Mouse (Mus musculus) lung, adult 2 months (tissue): ENCODE results near the gene E2f7. TPM values are rescaled to one million over a fixed set of nuclear protein-coding genes. Genes with fewer than 3 reads are reported as not detected.

Experiments used
- DNase-seq: peaks from one replicate; pipeline ENCODE4 v3.0.0; 2022
- H3K4me1 ChIP-seq: fragments of 200-500 bp; 2 replicates; pipeline ENCODE4 v1.6.1; 2011; ENCODE audit warnings: low read length; ENCODE audit not compliant: control insufficient read depth, insufficient read depth
- H3K4me3 ChIP-seq: fragments of 200-500 bp; replicated peaks from 2 replicates; pipeline ENCODE3; 2011; ENCODE audit warnings: low read depth, mild to moderate bottlenecking, control low read depth, low read length; ENCODE audit errors: extremely low read depth
- CTCF ChIP-seq: fragments of 200-500 bp; IDR thresholded peaks from 2 replicates; pipeline ENCODE4 v1.5.1; 2011; ENCODE audit warnings: mild to moderate bottlenecking, low read length, control low read depth; ENCODE audit not compliant: insufficient read depth
- POLR2A ChIP-seq: fragments of 200-500 bp; IDR thresholded peaks from 2 replicates; pipeline ENCODE4 v1.6.1; 2011; ENCODE audit warnings: low read depth, mild to moderate bottlenecking, control low read depth, low read length, borderline replicate concordance; ENCODE audit errors: extremely low read depth
- WGBS: fragments of 180-500 bp; shearing (Covaris S2); methylation state at CpG from one replicate; pipeline ENCODE4 v1.1.7; 2018; 5-methylcytosine and 5-hydroxymethylcytosine counted together
- polyA plus RNA-seq: library from polyadenylated mRNA; depleted of rRNA; stranded (reverse); fragments of >200 nt; gene quantifications from 2 replicates; pipeline ENCODE4 v1.2.3, GENCODE M21; 2012; rRNA removed

E2f7 gene
- polyA plus RNA-seq = 0.40 TPM in 2 replicates

- TF ChIP-seq POLR2A = peak; percentile 26; the same call in 1 of the 2 replicates
- no peak for TF ChIP-seq CTCF
- DNase-seq = peak; percentile 87
- WGBS = under 1% methylated on average over 97 of the region's 98 CpGs
These were observed at the start of gene E2f7 for GRCm38 (mm10) chr10:110744686-110745639. Gene E2f7 (plus strand): TSS chr10:110745439.

DNA sequence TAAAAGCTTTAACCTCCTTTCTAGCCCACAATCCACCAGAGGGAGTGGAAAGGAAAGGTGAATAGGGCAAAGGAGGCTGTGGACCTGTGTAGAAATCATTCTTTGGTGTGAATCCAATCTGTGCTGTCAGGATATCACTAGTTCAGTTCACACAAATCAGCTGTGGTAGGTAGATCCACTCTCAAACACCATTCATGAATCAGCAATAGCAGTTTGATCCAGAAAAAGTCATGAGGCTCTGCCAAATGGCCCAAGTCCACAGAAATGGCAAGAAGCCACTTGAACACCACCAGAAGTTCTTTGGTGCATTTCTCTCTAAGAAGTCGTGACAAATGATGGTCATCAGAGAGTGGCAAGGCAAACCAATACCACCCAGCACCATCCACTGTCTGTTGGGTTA lies 44.0 kb upstream of the E2f7 start:
- WGBS = 75% methylated on average over 1 of the region's 1 CpGs
- no peak overlapping the region for H3K4me3 ChIP-seq

More at GRCm38 (mm10) chr10:110744686-110745639, at the start of gene E2f7:
- peaks cover 3% of the 10 kb centered on the region; the same call in 1 of the 2 replicates for H3K4me1 ChIP-seq
- peak within 1 kb of the TSS; percentile 90 for H3K4me3 ChIP-seq

GRCm38 (mm10) chr10:110705672-110706071 lies 39.6 kb upstream of the E2f7 start:
- 57% methylated on average over 9 of the region's 9 CpGs for WGBS
- no peak for DNase-seq
- TF ChIP-seq CTCF = 0 out of 2 replicates have a peak, but pooled peaks have one; percentile 2
- no peak for TF ChIP-seq POLR2A
- H3K4me1 ChIP-seq = no peaks in the 10 kb centered on the region
- no peak overlapping the region for H3K4me3 ChIP-seq

More for the DNA sequence above, 44.0 kb upstream of the E2f7 start:
- DNase-seq = no peak
- TF ChIP-seq CTCF (no peak), POLR2A (no peak)
- no peaks in the 10 kb centered on the region for H3K4me1 ChIP-seq

DNA sequence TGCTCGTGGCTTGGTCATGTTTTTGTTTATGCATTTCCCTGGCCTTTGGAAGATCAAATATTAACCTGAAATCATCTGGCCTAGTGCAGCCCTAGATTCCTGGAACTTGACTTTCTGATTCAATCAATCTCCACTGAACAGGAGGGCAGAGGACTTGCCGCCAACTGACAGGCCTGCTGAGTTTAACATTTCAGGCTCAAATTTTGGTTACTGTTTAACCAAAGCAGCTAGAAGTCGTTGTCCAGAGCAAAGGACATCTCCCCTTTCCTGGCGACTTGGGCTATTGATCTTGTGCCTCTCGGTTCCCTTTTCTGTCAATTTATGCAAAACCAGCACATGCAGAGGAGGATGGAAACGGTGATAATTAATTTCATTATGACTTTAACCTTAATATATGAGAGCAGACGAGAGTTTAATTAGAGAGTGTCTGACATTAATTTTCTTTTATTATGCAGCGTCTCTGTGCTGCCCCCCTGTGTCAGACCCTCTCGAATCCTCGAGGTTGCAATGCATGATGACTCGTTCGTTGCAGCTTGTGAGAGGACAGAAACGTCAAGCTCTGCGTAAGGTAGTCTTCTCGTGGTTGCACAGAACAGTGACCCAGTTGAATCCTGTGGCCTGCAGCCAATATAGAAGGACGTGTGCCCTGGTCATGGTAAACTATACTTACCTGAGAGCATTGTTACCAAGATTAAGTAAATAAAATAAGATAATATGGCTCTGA lies 37.7 kb upstream of the E2f7 start:
- Histone ChIP-seq H3K4me1 (no peaks in the 10 kb centered on the region), H3K4me3 (no peak overlapping the region)
- TF ChIP-seq POLR2A (no peak), CTCF (no peak)
- DNase-seq = no peak
- 48% methylated on average over 16 of the region's 16 CpGs for WGBS

GRCm38 (mm10) chr10:110716887-110717286 lies 28.4 kb upstream of the E2f7 start:
- 78% methylated on average over 10 of the region's 10 CpGs for WGBS
- H3K4me3 ChIP-seq = no peak overlapping the region
- no peak for DNase-seq
- TF ChIP-seq CTCF (no peak), POLR2A (no peak)
- H3K4me1 ChIP-seq = no peaks in the 10 kb centered on the region

- DNase-seq = no peak
- 78% methylated on average over 15 of the region's 15 CpGs for WGBS
- no peak overlapping the region for H3K4me3 ChIP-seq
- TF ChIP-seq CTCF = no peak
- no peak for TF ChIP-seq POLR2A
- H3K4me1 ChIP-seq = no peaks in the 10 kb centered on the region
These were observed 18.8 kb upstream of the E2f7 start for GRCm38 (mm10) chr10:110726431-110726830.

DNA sequence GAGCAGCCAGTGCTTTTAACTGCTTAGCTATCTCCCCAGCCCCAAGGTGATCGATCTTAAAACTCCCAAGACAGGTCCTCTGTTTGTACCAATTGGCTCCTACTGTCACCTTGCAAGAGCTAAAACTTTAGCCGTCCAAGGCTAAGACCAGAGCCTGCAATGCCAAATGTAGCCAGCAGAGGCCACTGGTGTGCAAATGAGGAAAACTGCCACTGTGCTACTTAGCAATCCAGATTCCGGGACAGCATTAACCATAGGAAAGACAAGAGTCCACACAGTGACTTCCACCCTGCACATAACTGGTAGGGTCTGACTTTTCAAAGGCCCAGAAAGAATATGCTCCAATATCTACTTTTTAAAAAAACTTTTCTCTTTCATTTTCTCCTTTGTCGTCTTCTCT lies 17.4 kb upstream of the E2f7 start:
- no peaks in the 10 kb centered on the region for H3K4me1 ChIP-seq
- WGBS = 39% methylated on average over 4 of the region's 4 CpGs
- peak; percentile 52 for DNase-seq
- no peak overlapping the region for H3K4me3 ChIP-seq
- peak; percentile 88 for TF ChIP-seq CTCF
- no peak for TF ChIP-seq POLR2A

- no peaks in the 10 kb centered on the region for H3K4me1 ChIP-seq
- DNase-seq = peak; percentile 48
- WGBS = 17% methylated on average over 6 of the region's 6 CpGs
- no peak for TF ChIP-seq POLR2A
- TF ChIP-seq CTCF = peak; percentile 60
- H3K4me3 ChIP-seq = no peak overlapping the region
These were observed 11.9 kb upstream of the E2f7 start for GRCm38 (mm10) chr10:110733343-110733742.

DNA sequence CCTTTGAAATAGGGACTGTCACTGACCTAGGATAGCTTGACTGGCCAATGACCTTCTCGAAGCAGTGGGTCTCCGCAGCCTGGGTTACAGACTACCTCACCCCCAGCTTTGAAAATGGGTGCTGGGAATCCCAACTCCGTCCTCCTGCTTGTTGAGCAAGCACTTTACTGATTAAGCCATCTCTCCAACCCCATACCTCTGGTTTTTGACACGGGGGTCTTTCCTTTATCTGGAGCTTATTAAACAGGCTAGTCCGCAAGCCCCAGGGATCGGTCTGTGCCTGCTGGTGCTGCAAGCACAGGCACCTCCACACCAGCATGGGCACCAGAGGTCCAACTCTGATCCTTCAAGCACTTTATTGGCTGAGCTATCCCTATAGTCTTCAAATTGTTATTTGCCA lies 1.5 kb upstream of the E2f7 start:
- TF ChIP-seq POLR2A = no peak
- TF ChIP-seq CTCF = no peak
- Histone ChIP-seq H3K4me1 (peaks cover 3% of the 10 kb centered on the region; the same call in 1 of the 2 replicates), H3K4me3 (no peak overlapping the region)
- DNase-seq = no peak
- 70% methylated on average over 6 of the region's 6 CpGs for WGBS
